7 mouse cellular contexts compared by ENCODE assay signal in genomic region chr15:82968449-82968848, GRCm38 (mm10). TPM values are rescaled to one million over a fixed set of nuclear protein-coding genes. Genes with fewer than 3 reads are reported as not detected.
DNase-seq lines count a peak whose midpoint lies in the region; ATAC-seq lines count a peak whose summit lies in the region.

No protein-coding gene starts in this region.

- no peak overlapping the region; the same call in 1 of the 2 replicates for H3K4me3 ChIP-seq in lung, embryonic 16.5 days (ENCODE audit: low read length)
- 0 out of 2 replicates have a peak overlapping the region, but pooled peaks have one; percentile 2 for H3K4me3 ChIP-seq in hindbrain, embryonic 14.5 days (replicated peaks; ENCODE audit: low read length)

- no peak for ATAC-seq in lung, embryonic 16.5 days (ENCODE audit: low read depth)
- ATAC-seq in hindbrain, embryonic 14.5 days (ENCODE audit: low FRiP score): peak; percentile 57

- H3K4me1 ChIP-seq in lung, embryonic 16.5 days (replicated peaks; ENCODE audit: control insufficient read depth, insufficient read depth, low read length): peaks cover 13% of the 10 kb centered on the region; the same call in 1 of the 2 replicates
- H3K4me1 ChIP-seq in hindbrain, embryonic 14.5 days (replicated peaks; ENCODE audit: control insufficient read depth, insufficient read depth, low read length): peaks cover 28% of the 10 kb centered on the region

- H3K27ac ChIP-seq in lung, embryonic 16.5 days (ENCODE audit: low read length): no peak overlapping the region
- peak overlapping the region; percentile 59 for H3K27ac ChIP-seq in hindbrain, embryonic 14.5 days

- H3K4me2 ChIP-seq in lung, embryonic 16.5 days (ENCODE audit: low read depth, low read length): peak overlapping the region; percentile 42
- peak overlapping the region; percentile 33 for H3K4me2 ChIP-seq in hindbrain, embryonic 14.5 days (replicated peaks)

- no peaks in the 10 kb centered on the region for H3K36me3 ChIP-seq in lung, embryonic 16.5 days (ENCODE audit: control insufficient read depth, insufficient read depth, low read length)
- no peaks in the 10 kb centered on the region for H3K36me3 ChIP-seq in hindbrain, embryonic 14.5 days (replicated peaks; ENCODE audit: control insufficient read depth, insufficient read depth)

- H3K9ac ChIP-seq in lung, embryonic 16.5 days (ENCODE audit: low read length): peak overlapping the region; percentile 38
- peak overlapping the region; percentile 18; the same call in 1 of the 2 replicates for H3K9ac ChIP-seq in hindbrain, embryonic 14.5 days

- no peak for DNase-seq in lung, postnatal 14 days
- peak; percentile 75 to 86 for DNase-seq in cerebellum, postnatal 36 days
- peak; percentile 63 for DNase-seq in hindbrain, embryonic 14.5 days (ENCODE audit: low spot score)
- peak; percentile 71 for DNase-seq in mesoderm, embryonic 11.5 days (ENCODE audit: low read depth, low spot score)
- peak; percentile 82 for DNase-seq in thymus, postnatal 25 days
- DNase-seq in urinary bladder, postnatal 36 days (ENCODE audit: low spot score in 2 of 2): no peak

- H3K9me3 ChIP-seq in lung, embryonic 16.5 days (ENCODE audit: control insufficient read depth, low read length): no peaks in the 10 kb centered on the region
- no peaks in the 10 kb centered on the region for H3K9me3 ChIP-seq in hindbrain, embryonic 14.5 days (ENCODE audit: control insufficient read depth, low read length)

- 2% methylated on average over 22 of the region's 22 CpGs for WGBS in lung, embryonic 16.5 days
- WGBS in hindbrain, embryonic 14.5 days: 3% methylated on average over 22 of the region's 22 CpGs

- peaks cover 6% of the 10 kb centered on the region for H3K27me3 ChIP-seq in lung, embryonic 16.5 days (ENCODE audit: control insufficient read depth, insufficient read depth, low read depth, low read length)
- H3K27me3 ChIP-seq in hindbrain, embryonic 14.5 days (ENCODE audit: control insufficient read depth, insufficient read depth, low read length): peaks cover 15% of the 10 kb centered on the region

RNA-seq across cellular contexts. Expression of gene Tcf20, which starts 19.2 kb away (rescaled TPM):
- polyA plus RNA-seq in lung, embryonic 16.5 days (2015; fragmentation: Nextera tagmentation; extraction: Ambion mirVana): 7.2 and 7.3 TPM in 2 replicates
- polyA plus RNA-seq in hindbrain, embryonic 14.5 days (2014; fragmentation: Nextera tagmentation; extraction: Ambion mirVana): 14.0 TPM in 2 replicates

Comparison
In these comparisons a context has a peak if more than half of its experiments do, and no peak if none do; other contexts are left out.
1. DNase-seq: peak in cerebellum, postnatal 36 days (2 of 2), hindbrain, embryonic 14.5 days (single experiment), mesoderm, embryonic 11.5 days (single experiment) and thymus, postnatal 25 days (single experiment); none in lung, postnatal 14 days (single experiment) and urinary bladder, postnatal 36 days (0 of 2).